ENCODE assay signal across 11 mouse cellular contexts in the genomic region with DNA sequence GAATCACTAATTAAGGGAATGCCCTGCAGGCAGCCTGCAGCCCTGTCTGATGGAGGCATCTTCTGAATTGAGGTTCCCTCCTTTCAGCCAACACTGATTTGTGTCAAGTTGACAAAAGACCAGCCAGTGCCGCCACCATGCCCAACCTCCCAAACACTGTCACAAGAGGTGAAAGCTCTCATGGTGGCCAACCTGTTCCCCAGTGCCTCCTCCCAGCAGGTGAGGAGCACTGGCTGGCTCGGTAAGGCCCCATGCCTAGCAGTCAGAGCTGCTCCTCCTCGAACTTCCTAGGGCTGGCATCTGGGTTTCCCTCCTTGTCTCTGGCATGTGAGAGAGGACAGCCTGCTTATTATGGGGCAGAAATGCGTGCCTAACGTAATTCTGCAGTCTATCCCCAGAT. TPM values are rescaled to one million over a fixed set of nuclear protein-coding genes. Genes with fewer than 3 reads are reported as not detected.
DNase-seq lines count a peak whose midpoint lies in the region; ATAC-seq and TF ChIP-seq lines count a peak whose summit lies in the region.
"Had no signal": no experiment of that assay in that cellular context is flagged by ENCODE, and none has a peak within 500 bp of the region (broad histone marks: within the 10 kb centered on the region; RNA-seq: fewer than 3 reads in every experiment).

No protein-coding gene starts in this region.

- H3K9me3 ChIP-seq in heart, embryonic 14.5 days (ENCODE audit: control insufficient read depth, low read length): no peaks in the 10 kb centered on the region
- no peaks in the 10 kb centered on the region for H3K9me3 ChIP-seq in liver, embryonic 13.5 days (replicated peaks)
- no peaks in the 10 kb centered on the region for H3K9me3 ChIP-seq in liver, embryonic 12.5 days (replicated peaks)
- H3K9me3 ChIP-seq in neural tube, embryonic 15.5 days (replicated peaks): no peaks in the 10 kb centered on the region

- ATAC-seq in heart, embryonic 14.5 days (ENCODE audit: insufficient number of reproducible peaks, insufficient read depth, low FRiP score, low read depth): no peak
- no peak for ATAC-seq in liver, embryonic 13.5 days (ENCODE audit: low read depth)
- no peak for ATAC-seq in liver, embryonic 12.5 days
- ATAC-seq in neural tube, embryonic 15.5 days (ENCODE audit: low FRiP score): no peak

- no peak overlapping the region for H3K4me3 ChIP-seq in heart, embryonic 14.5 days (ENCODE audit: control insufficient read depth in 1 of 2, insufficient read depth in 1 of 2, low read depth in 1 of 2, low read length in 2 of 2)
- no peak overlapping the region for H3K4me3 ChIP-seq in liver, embryonic 13.5 days (replicated peaks)
- H3K4me3 ChIP-seq in liver, embryonic 12.5 days: no peak overlapping the region
- no peak overlapping the region for H3K4me3 ChIP-seq in embryonic fibroblast, embryonic 13.5 days (ENCODE audit: insufficient read depth, low read length)
- no peak overlapping the region for H3K4me3 ChIP-seq in neural tube, embryonic 15.5 days (replicated peaks)

- H3K27me3 ChIP-seq in heart, embryonic 14.5 days (ENCODE audit: control insufficient read depth, insufficient read depth, low read length): no peaks in the 10 kb centered on the region
- no peaks in the 10 kb centered on the region for H3K27me3 ChIP-seq in liver, embryonic 13.5 days
- H3K27me3 ChIP-seq in liver, embryonic 12.5 days (replicated peaks): peaks cover 7% of the 10 kb centered on the region; the same call in 1 of the 2 replicates
- H3K27me3 ChIP-seq in neural tube, embryonic 15.5 days (replicated peaks): no peaks in the 10 kb centered on the region

- no peak for DNase-seq in heart, postnatal 25 days (ENCODE audit: low spot score)
- DNase-seq in liver, embryonic 13.5 days: no peak
- DNase-seq in adrenal gland, postnatal 4 days (ENCODE audit: low spot score in 2 of 2): no peak
- DNase-seq: thymus, postnatal 36 days had no signal

- no peak for TF ChIP-seq POLR2A in embryonic fibroblast, embryonic 13.5 days (IDR thresholded peaks at IDR 0.05; ENCODE audit: low read depth, low read length)

- 77% methylated on average over 5 of the region's 5 CpGs for WGBS in heart, embryonic 14.5 days
- WGBS in liver, embryonic 13.5 days (ENCODE audit: insufficient replicate concordance): 82% methylated on average over 5 of the region's 5 CpGs
- 85% methylated on average over 5 of the region's 5 CpGs for WGBS in liver, embryonic 12.5 days (ENCODE audit: insufficient replicate concordance)
- WGBS in neural tube, embryonic 15.5 days: 74% methylated on average over 5 of the region's 5 CpGs

- H3K4me2 ChIP-seq in heart, embryonic 14.5 days (ENCODE audit: low read length): no peak overlapping the region
- no peak overlapping the region for H3K4me2 ChIP-seq in liver, embryonic 13.5 days
- H3K4me2 ChIP-seq in liver, embryonic 12.5 days: no peak overlapping the region
- H3K4me2 ChIP-seq in neural tube, embryonic 15.5 days: no peak overlapping the region

- H3K9ac ChIP-seq in heart, embryonic 14.5 days (ENCODE audit: low read length): no peak overlapping the region; the same call in 1 of the 2 replicates
- H3K9ac ChIP-seq in liver, embryonic 13.5 days: no peak overlapping the region
- no peak overlapping the region for H3K9ac ChIP-seq in liver, embryonic 12.5 days
- no peak overlapping the region for H3K9ac ChIP-seq in neural tube, embryonic 15.5 days (replicated peaks)

- peak overlapping the region; percentile 14 to 62; a peak in 3 of 4 replicates for H3K27ac ChIP-seq in heart, embryonic 14.5 days (replicated peaks in 1 of 2; ENCODE audit: control insufficient read depth in 1 of 2, insufficient read depth in 1 of 2, low read depth in 2 of 2, low read length in 2 of 2)
- H3K27ac ChIP-seq in liver, embryonic 13.5 days: peak overlapping the region; percentile 8; the same call in 1 of the 2 replicates
- H3K27ac ChIP-seq in liver, embryonic 12.5 days: no peak overlapping the region
- H3K27ac ChIP-seq in embryonic fibroblast, embryonic 13.5 days (ENCODE audit: insufficient read depth, low read length): peak overlapping the region; percentile 56
- H3K27ac ChIP-seq in neural tube, embryonic 15.5 days (replicated peaks): peak overlapping the region; percentile 71

- peaks cover 48 to 61% of the 10 kb centered on the region in 2 experiments for H3K4me1 ChIP-seq in heart, embryonic 14.5 days (ENCODE audit: control insufficient read depth in 2 of 2, insufficient read depth in 2 of 2, low read length in 2 of 2)
- H3K4me1 ChIP-seq in liver, embryonic 13.5 days (replicated peaks): peaks cover 49% of the 10 kb centered on the region
- H3K4me1 ChIP-seq in liver, embryonic 12.5 days: peaks cover 51% of the 10 kb centered on the region
- peaks cover 9% of the 10 kb centered on the region for H3K4me1 ChIP-seq in embryonic fibroblast, embryonic 13.5 days (ENCODE audit: control insufficient read depth, insufficient read depth, low read length)
- peaks cover 27% of the 10 kb centered on the region for H3K4me1 ChIP-seq in neural tube, embryonic 15.5 days

- no peak for TF ChIP-seq CTCF in embryonic fibroblast, embryonic 13.5 days (IDR thresholded peaks at IDR 0.05; ENCODE audit: borderline replicate concordance, insufficient read depth, low read length)

- peaks cover 43% of the 10 kb centered on the region for H3K36me3 ChIP-seq in heart, embryonic 14.5 days (ENCODE audit: control insufficient read depth, insufficient read depth, low read length)
- H3K36me3 ChIP-seq in liver, embryonic 13.5 days: peaks cover 60% of the 10 kb centered on the region
- peaks cover 62% of the 10 kb centered on the region for H3K36me3 ChIP-seq in liver, embryonic 12.5 days
- peaks cover 6% of the 10 kb centered on the region; the same call in 1 of the 2 replicates for H3K36me3 ChIP-seq in neural tube, embryonic 15.5 days

- intact Hi-C loops in heart, postnatal 25 days (cut with DNase I): loop anchor here (2.0 kb wide), 1 partner anchor 15 kb away; the partner anchor contains the start of gene Cdc42ep2

RNA-seq across cellular contexts. Expression of gene Cdc42ep2, which starts 15.1 kb away (rescaled TPM):
- 9.1 and 9.7 TPM in 2 replicates for polyA plus RNA-seq in heart, embryonic 14.5 days (2014; fragmentation: Nextera tagmentation; extraction: Ambion mirVana)
- total RNA-seq in heart, postnatal 25 days (2021): 1 to 10 TPM; 9.1 to 9.8 TPM
- polyA plus RNA-seq in liver, embryonic 13.5 days (2015; fragmentation: Nextera tagmentation; extraction: Ambion mirVana): 2.7 and 3.0 TPM in 2 replicates
- 3.4 and 3.6 TPM in 2 replicates for polyA plus RNA-seq in liver, embryonic 12.5 days (2016; fragmentation: Nextera tagmentation; extraction: Ambion mirVana)
- 10.4 and 12.1 TPM in 2 replicates for polyA plus RNA-seq in embryonic fibroblast, embryonic 13.5 days (2011; ENCODE audit: insufficient read length, low read depth, missing spikeins)
- 19.3 and 20.9 TPM in 2 replicates for polyA plus RNA-seq in neural tube, embryonic 15.5 days (2015; fragmentation: Nextera tagmentation; extraction: Ambion mirVana)
- total RNA-seq in adrenal gland, postnatal 4 days (2021): 10 to 100 TPM; 11.4 TPM

RNA-seq across cellular contexts. Expression of gene Pola2, which starts 24.3 kb away (rescaled TPM):
- polyA plus RNA-seq in heart, embryonic 14.5 days (2014; fragmentation: Nextera tagmentation; extraction: Ambion mirVana): 42.7 and 45.1 TPM in 2 replicates
- 10 to 100 TPM in 1 of 2 experiments, 1 to 10 TPM in 1; 8.9 to 11.2 TPM for total RNA-seq in heart, postnatal 25 days (2021)
- 62.2 and 69.8 TPM in 2 replicates for polyA plus RNA-seq in liver, embryonic 13.5 days (2015; fragmentation: Nextera tagmentation; extraction: Ambion mirVana)
- 79.7 and 83.2 TPM in 2 replicates for polyA plus RNA-seq in liver, embryonic 12.5 days (2016; fragmentation: Nextera tagmentation; extraction: Ambion mirVana)
- 19.7 and 29.7 TPM in 2 replicates for polyA plus RNA-seq in embryonic fibroblast, embryonic 13.5 days (2011; ENCODE audit: insufficient read length, low read depth, missing spikeins)
- polyA plus RNA-seq in neural tube, embryonic 15.5 days (2015; fragmentation: Nextera tagmentation; extraction: Ambion mirVana): 19.9 and 34.3 TPM in 2 replicates
- 10 to 100 TPM; 35.0 to 37.9 TPM for total RNA-seq in adrenal gland, postnatal 4 days (2021)

RNA-seq across cellular contexts. Expression of gene Dpf2, which starts 26.9 kb away (rescaled TPM):
- 85.8 and 86.9 TPM in 2 replicates for polyA plus RNA-seq in heart, embryonic 14.5 days (2014; fragmentation: Nextera tagmentation; extraction: Ambion mirVana)
- total RNA-seq in heart, postnatal 25 days (2021): 10 to 100 TPM; 87.4 to 96.1 TPM
- polyA plus RNA-seq in liver, embryonic 13.5 days (2015; fragmentation: Nextera tagmentation; extraction: Ambion mirVana): 56.7 and 60.0 TPM in 2 replicates
- polyA plus RNA-seq in liver, embryonic 12.5 days (2016; fragmentation: Nextera tagmentation; extraction: Ambion mirVana): 73.2 and 74.9 TPM in 2 replicates
- polyA plus RNA-seq in embryonic fibroblast, embryonic 13.5 days (2011; ENCODE audit: insufficient read length, low read depth, missing spikeins): 94.7 and 135 TPM in 2 replicates
- 95.7 and 115 TPM in 2 replicates for polyA plus RNA-seq in neural tube, embryonic 15.5 days (2015; fragmentation: Nextera tagmentation; extraction: Ambion mirVana)
- total RNA-seq in adrenal gland, postnatal 4 days (2021): 100 to 1,000 TPM; 158 to 169 TPM

RNA-seq across cellular contexts. Expression of gene Tigd3, which starts 45.8 kb away (rescaled TPM):
- 1.1 and 1.8 TPM in 2 replicates for polyA plus RNA-seq in heart, embryonic 14.5 days (2014; fragmentation: Nextera tagmentation; extraction: Ambion mirVana)
- under 1 TPM; 0.22 to 0.68 TPM for total RNA-seq in heart, postnatal 25 days (2021)
- 2.5 TPM in 2 replicates for polyA plus RNA-seq in liver, embryonic 13.5 days (2015; fragmentation: Nextera tagmentation; extraction: Ambion mirVana)
- 3.2 and 3.5 TPM in 2 replicates for polyA plus RNA-seq in liver, embryonic 12.5 days (2016; fragmentation: Nextera tagmentation; extraction: Ambion mirVana)
- polyA plus RNA-seq in embryonic fibroblast, embryonic 13.5 days (2011; ENCODE audit: insufficient read length, low read depth, missing spikeins): 0.60 and 1.5 TPM in 2 replicates
- polyA plus RNA-seq in neural tube, embryonic 15.5 days (2015; fragmentation: Nextera tagmentation; extraction: Ambion mirVana): 8.9 and 10.0 TPM in 2 replicates
- total RNA-seq in adrenal gland, postnatal 4 days (2021): 1 to 10 TPM; 3.1 TPM

RNA-seq across cellular contexts. Expression of gene Slc22a20, which starts 46.2 kb away (rescaled TPM):
- not detected in 2 replicates for polyA plus RNA-seq in heart, embryonic 14.5 days (2014; fragmentation: Nextera tagmentation; extraction: Ambion mirVana)
- not detected for total RNA-seq in heart, postnatal 25 days (2021)
- polyA plus RNA-seq in liver, embryonic 13.5 days (2015; fragmentation: Nextera tagmentation; extraction: Ambion mirVana): not detected in 2 replicates
- polyA plus RNA-seq in liver, embryonic 12.5 days (2016; fragmentation: Nextera tagmentation; extraction: Ambion mirVana): not detected in 2 replicates
- not detected in 2 replicates for polyA plus RNA-seq in embryonic fibroblast, embryonic 13.5 days (2011; ENCODE audit: insufficient read length, low read depth, missing spikeins)
- not detected in 2 replicates for polyA plus RNA-seq in neural tube, embryonic 15.5 days (2015; fragmentation: Nextera tagmentation; extraction: Ambion mirVana)
- total RNA-seq in adrenal gland, postnatal 4 days (2021): not detected
- total RNA-seq: heart, adult 8-10 months; liver, adult 2 months had no signal
- polyA plus RNA-seq: liver, adult 2 months; spleen, adult 2 months had no signal
